Mouse (Mus musculus) cortical plate, adult 2 months (tissue): ENCODE measurements around the gene Tmem106a.
A peak's percentile ranks its signal among the peaks of the same experiment; 100 is the strongest.
"Not testable (repeated sequence)": the region's sequence is repeated elsewhere in the genome, so short reads cannot be mapped to it uniquely, and the experiment has no call there.

Source experiments
- CTCF ChIP-seq: fragments of 200-500 bp; IDR thresholded peaks from 2 replicates; pipeline ENCODE4 v1.5.1; 2011; ENCODE audit warnings: mild to moderate bottlenecking, control low read depth, low read length; ENCODE audit not compliant: insufficient read depth; ENCODE audit errors: extremely low read depth
- POLR2A ChIP-seq: fragments of 200-500 bp; IDR thresholded peaks from 2 replicates; pipeline ENCODE4 v1.6.1; 2011; ENCODE audit warnings: mild to moderate bottlenecking, low read length, control low read depth; ENCODE audit not compliant: insufficient read depth; ENCODE audit errors: extremely low read depth

GRCm38 (mm10) chr11:101640857-101641709 is 59.0 kb downstream of the Tmem106a start:
- not testable (repeated sequence) for TF ChIP-seq CTCF
- peak; percentile 54; the same call in 1 of the 2 replicates for TF ChIP-seq POLR2A
